Mouse (Mus musculus) inflammation-experienced regulatory T-cells, adult 6 months (primary cell): ENCODE results near the gene Sh2d1b1. TPM values are rescaled to one million over a fixed set of nuclear protein-coding genes. Genes with fewer than 3 reads are reported as not detected.

Experiments used
- ATAC-seq: one replicate; pipeline ENCODE4 v1.8.0; 2017
- polyA plus RNA-seq, 3 experiments: library from polyadenylated mRNA; unstranded; fragments of 100-300 nt; shearing (Covaris generic); gene quantifications; one replicate each; pipeline ENCODE4 v1.2.1; 2017

Gene Sh2d1b1
- polyA plus RNA-seq, 3 experiments from 2014 or later, result not detected

DNA sequence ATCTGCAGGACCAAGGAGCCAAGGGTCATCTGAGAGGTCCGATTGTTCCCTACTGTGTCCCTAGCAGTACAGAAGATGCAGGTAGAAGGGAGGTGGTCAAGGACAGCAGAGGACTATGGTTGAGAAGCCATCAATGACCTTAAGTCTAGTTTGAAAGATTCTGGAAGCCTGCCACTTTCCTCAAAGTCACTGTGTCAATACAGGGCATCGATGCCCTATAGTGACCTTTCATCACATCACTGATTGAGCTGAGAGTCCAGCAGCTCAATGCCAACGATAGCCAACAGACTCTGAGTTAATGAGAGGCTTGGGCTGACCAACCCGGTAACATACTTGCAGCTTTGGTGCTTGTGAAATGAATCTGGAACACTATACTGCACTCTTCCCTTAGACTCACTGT lies 48.2 kb downstream of the Sh2d1b1 start:
- ATAC-seq, result no peak

DNA sequence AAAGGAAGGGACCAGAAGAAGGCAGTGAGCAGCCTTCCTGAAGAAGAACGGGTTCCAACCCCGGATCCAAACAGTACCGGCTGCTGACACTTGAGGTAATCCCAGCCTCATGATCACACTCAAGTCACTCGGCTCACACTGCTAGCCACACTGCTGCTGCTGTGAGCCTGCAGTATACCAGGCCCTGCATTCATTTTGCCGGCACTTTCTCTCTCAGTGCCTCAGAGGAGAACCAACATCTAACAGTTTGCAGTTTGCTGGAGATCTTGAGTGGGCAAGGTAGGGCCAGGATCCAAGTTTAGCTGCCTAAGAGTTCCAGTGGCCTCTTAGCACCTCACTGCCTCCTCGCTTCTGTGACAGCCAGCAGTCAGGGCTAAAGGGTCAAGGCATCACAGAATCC lies 54.8 kb downstream of the Sh2d1b1 start:
- no peak for ATAC-seq

DNA sequence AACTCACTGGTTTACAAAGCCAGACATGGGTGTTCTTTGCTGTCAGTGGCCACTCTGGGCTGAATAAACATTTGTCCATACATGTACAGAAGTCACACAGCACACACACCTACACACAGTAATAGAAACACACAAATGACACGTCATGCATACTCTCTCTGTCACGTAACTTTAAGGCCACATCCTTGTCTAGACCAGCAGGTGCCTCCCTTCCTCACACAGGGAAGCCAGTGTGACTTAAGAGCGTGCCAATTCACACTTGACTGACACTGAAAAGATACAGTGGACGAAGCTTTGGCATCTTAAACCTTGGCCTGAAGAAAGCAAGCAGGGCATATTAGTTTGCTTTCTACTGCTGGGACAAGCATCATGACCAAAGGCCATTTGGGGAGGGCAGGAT lies 55.7 kb downstream of the Sh2d1b1 start:
- ATAC-seq, result no peak

Other genes starting within 250 kb of the Sh2d1b1 start
- under 1 TPM in 2 of 3 experiments, not detected in 1; 0.04 to 0.07 TPM for gene Ddr2, start 166.6 kb upstream of the Sh2d1b1 start, polyA plus RNA-seq
- 10 to 100 TPM; 10.6 to 22.9 (median 14.7) TPM for gene Uap1, start 102.4 kb upstream of the Sh2d1b1 start, polyA plus RNA-seq
- gene Uhmk1, start 61.9 kb upstream of the Sh2d1b1 start, polyA plus RNA-seq, result 10 to 100 TPM; 12.3 to 14.1 (median 12.8) TPM
- not detected for gene Sh2d1b2, start 44.6 kb upstream of the Sh2d1b1 start, polyA plus RNA-seq
- gene Gm7694, start 29.0 kb downstream of the Sh2d1b1 start, polyA plus RNA-seq, result not detected
- not detected for gene Spata46, start 31.5 kb downstream of the Sh2d1b1 start, polyA plus RNA-seq